8 mouse cellular contexts compared by ENCODE assay signal in genomic region chr17:3448725-3449124, GRCm38 (mm10).
A peak's percentile ranks its signal among the peaks of the same experiment; 100 is the strongest.
DNase-seq lines count a peak whose midpoint lies in the region; TF ChIP-seq lines count a peak whose summit lies in the region.

No protein-coding gene starts in this region.

- H3K4me3 ChIP-seq in ES-E14 (ENCODE audit: insufficient read depth in 1 of 2, low read depth in 1 of 2, low read length in 2 of 2, poor library complexity in 1 of 2, severe bottlenecking in 1 of 2): no peak overlapping the region
- H3K4me3 ChIP-seq in layer of hippocampus, adult 2 months: no peak overlapping the region

- in situ Hi-C loops in ES-E14 (cut with MboI; ENCODE audit: low sequenced_read_pairs in 2 of 2, unreplicated experiment in 2 of 2): no loop called here

- peak; percentile 94 for TF ChIP-seq CTCF in layer of hippocampus, adult 2 months (conservative IDR thresholded peaks at IDR 0.05)

- no peaks in the 10 kb centered on the region for H3K9me3 ChIP-seq in ES-E14 (ENCODE audit: control insufficient read depth, insufficient read depth, low read depth, low read length)

- H3K27ac ChIP-seq in ES-E14 (ENCODE audit: insufficient read depth, low read depth, low read length, poor library complexity, severe bottlenecking): no peak overlapping the region
- no peak overlapping the region for H3K27ac ChIP-seq in layer of hippocampus, adult 2 months

- H3K4me1 ChIP-seq in ES-E14 (ENCODE audit: control insufficient read depth in 2 of 2, insufficient read depth in 2 of 2, low read length in 2 of 2, poor library complexity in 1 of 2): no peaks in the 10 kb centered on the region

- H3K9ac ChIP-seq in ES-E14 (ENCODE audit: insufficient read depth, low read depth, low read length, poor library complexity, severe bottlenecking): no peak overlapping the region

- DNase-seq in gastrocnemius, adult 18-20 months (ENCODE audit: low spot score): peak; percentile 63
- DNase-seq in gastrocnemius, adult 8-10 months (ENCODE audit: low spot score in 2 of 2): no peak
- peak; percentile 47 for DNase-seq in ES-E14 (ENCODE audit: low read depth, low spot score)
- peak; percentile 58 for DNase-seq in cerebellum, adult 9-10 months
- DNase-seq in frontal cortex, postnatal 25 days (ENCODE audit: low spot score in 2 of 2): peak; percentile 66 to 69
- peak; percentile 58 to 74 for DNase-seq in layer of hippocampus, adult 2 months (ENCODE audit: low spot score in 2 of 2)
- peak; percentile 30 to 68 for DNase-seq in lung, postnatal 4 days
- DNase-seq in right cerebral cortex, postnatal 36 days (ENCODE audit: low spot score in 2 of 2): peak; percentile 33 to 51

- no peaks in the 10 kb centered on the region for H3K36me3 ChIP-seq in ES-E14 (ENCODE audit: control insufficient read depth, insufficient read depth, low read length, poor library complexity, severe bottlenecking)

TF ChIP-seq in ES-E14, 5 proteins besides CTCF, POLR2A, EP300 and RAD21:
- TF ChIP-seq CHD2 (IDR thresholded peaks at IDR 0.05; ENCODE audit: low read depth, low read length) (no peak), ZC3H11A (IDR thresholded peaks at IDR 0.05; ENCODE audit: borderline replicate concordance, low read depth, low read length) (peak; percentile 52; the same call in 1 of the 2 replicates), HCFC1 (IDR thresholded peaks at IDR 0.05; ENCODE audit: borderline replicate concordance, insufficient read depth, low read length) (no peak)

Comparison
In these comparisons a context has a peak if more than half of its experiments do, and no peak if none do; other contexts are left out.
1. DNase-seq: peak in gastrocnemius, adult 18-20 months (single experiment), ES-E14 (single experiment), cerebellum, adult 9-10 months (single experiment), frontal cortex, postnatal 25 days (2 of 2), layer of hippocampus, adult 2 months (2 of 2), lung, postnatal 4 days (2 of 2) and right cerebral cortex, postnatal 36 days (2 of 2); none in gastrocnemius, adult 8-10 months (0 of 2).